Mouse (Mus musculus) adrenal gland, postnatal 36 days (tissue): Measurements from ENCODE around the gene Slc25a5. TPM values are rescaled to one million over a fixed set of nuclear protein-coding genes. Genes with fewer than 3 reads are reported as not detected.
"Not testable (repeated sequence)": the region's sequence is repeated elsewhere in the genome, so short reads cannot be mapped to it uniquely, and the experiment has no call there.

Experiments
- DNase-seq, 2 experiments: peaks; one replicate each; pipeline ENCODE4 v3.0.0; 2021; ENCODE audit warnings: mixed read lengths in 1 of 2
- long read RNA-seq, 2 experiments: library from polyadenylated mRNA; stranded (forward); transcript quantifications; one replicate each; pipeline ENCODE4 v2.0.0; 2021; ENCODE audit warnings: borderline sequencing depth in 2 of 2
- total RNA-seq, 2 experiments: library from RNA; stranded (reverse); gene quantifications; 2 replicates each; pipeline ENCODE4 v1.2.3; 2021

The Slc25a5 gene
- 100 to 1,000 TPM; 483 to 490 TPM for total RNA-seq
- long read RNA-seq, experiment 1, transcript Slc25a5-201 (4 exons, 1,240 nt): major isoform, 797 of 1,068 reads
- long read RNA-seq, experiment 1, partial matches to known transcripts: 11 of 1,068 reads
- long read RNA-seq, experiment 1, other reads (novel, unspliced or antisense): 258 of 1,068 reads
- long read RNA-seq, experiment 2, transcript Slc25a5-201 (4 exons, 1,240 nt): major isoform, 271 of 429 reads
- long read RNA-seq, experiment 2, partial matches to known transcripts: 152 of 429 reads
- long read RNA-seq, experiment 2, other reads (novel, unspliced or antisense): 4 of 429 reads

- peak; percentile 90 to 91 for DNase-seq
Observed at GRCm38 (mm10) chrX:36795424-36796162, at the start of gene Slc25a5. TSS of gene Slc25a5 (plus strand) at chrX:36795651.

GRCm38 (mm10) chrX:36746789-36747188, 48.7 kb upstream of the Slc25a5 start:
- DNase-seq: no peak

- DNase-seq: no peak
Observed at GRCm38 (mm10) chrX:36748573-36748972, 46.9 kb upstream of the Slc25a5 start.

- no peak for DNase-seq
Observed at GRCm38 (mm10) chrX:36749281-36749785, 46.1 kb upstream of the Slc25a5 start.

- no peak for DNase-seq
Observed at GRCm38 (mm10) chrX:36750591-36750990, 44.9 kb upstream of the Slc25a5 start.

- no peak for DNase-seq
Observed at GRCm38 (mm10) chrX:36752586-36752985, 42.9 kb upstream of the Slc25a5 start.

GRCm38 (mm10) chrX:36757796-36758472, 37.5 kb upstream of the Slc25a5 start:
- DNase-seq: no peak

- peak in 1 of 2 experiments; percentile 3 for DNase-seq
Observed at GRCm38 (mm10) chrX:36758566-36758965, 36.9 kb upstream of the Slc25a5 start.

- peak; percentile 8 to 32 for DNase-seq
Observed at GRCm38 (mm10) chrX:36760946-36761635, 34.4 kb upstream of the Slc25a5 start.

GRCm38 (mm10) chrX:36762289-36762688, 33.2 kb upstream of the Slc25a5 start:
- DNase-seq: no peak

GRCm38 (mm10) chrX:36762894-36763293, 32.6 kb upstream of the Slc25a5 start:
- no peak for DNase-seq

GRCm38 (mm10) chrX:36763298-36763933, 32.0 kb upstream of the Slc25a5 start:
- no peak for DNase-seq

- DNase-seq: no peak
Observed at GRCm38 (mm10) chrX:36763934-36764317, 31.5 kb upstream of the Slc25a5 start.

GRCm38 (mm10) chrX:36767386-36767785, 28.1 kb upstream of the Slc25a5 start:
- DNase-seq: no peak

- no peak for DNase-seq
Observed at GRCm38 (mm10) chrX:36772591-36772990, 22.9 kb upstream of the Slc25a5 start.

GRCm38 (mm10) chrX:36775520-36775919, 19.9 kb upstream of the Slc25a5 start:
- DNase-seq: no peak

GRCm38 (mm10) chrX:36777694-36778093, 17.8 kb upstream of the Slc25a5 start:
- DNase-seq: no peak

GRCm38 (mm10) chrX:36789360-36789759, 6.1 kb upstream of the Slc25a5 start:
- DNase-seq: no peak

GRCm38 (mm10) chrX:36794571-36794970, 880 bp upstream of the Slc25a5 start:
- no peak for DNase-seq

GRCm38 (mm10) chrX:36796163-36796581, 721 bp downstream of the Slc25a5 start:
- DNase-seq: peak; percentile 84 to 90

- DNase-seq: not testable (repeated sequence)
Observed at GRCm38 (mm10) chrX:36796734-36797133, 1.3 kb downstream of the Slc25a5 start.
